Mouse (Mus musculus) myocyte (in vitro differentiated cells): Measurements from ENCODE around the gene Grik5.

ENCODE experiments used
- CEBPB ChIP-seq: IDR thresholded peaks from 2 replicates; pipeline ENCODE4 v1.6.1; 2011; ENCODE audit warnings: mild to moderate bottlenecking, moderate library complexity; ENCODE audit not compliant: poor library complexity, insufficient read depth, severe bottlenecking
- MAX ChIP-seq: IDR thresholded peaks from one replicate; pipeline ENCODE4 v1.6.1; 2011; ENCODE audit warnings: low read depth, mild to moderate bottlenecking, control low read depth
- MYOD1 ChIP-seq, 3 experiments: IDR thresholded peaks; one replicate each; pipeline ENCODE4 v1.6.1; 2011; ENCODE audit warnings: control low read depth in 2 of 3, low read depth in 2 of 3, mild to moderate bottlenecking in 2 of 3, moderate library complexity in 1 of 3; ENCODE audit not compliant: insufficient read length in 2 of 3, control insufficient read depth in 1 of 3
- MYOG ChIP-seq, 3 experiments: IDR thresholded peaks; one replicate each; pipeline ENCODE4 v1.6.1; 2011; ENCODE audit warnings: control low read depth in 2 of 3, low read depth in 2 of 3, mild to moderate bottlenecking in 2 of 3; ENCODE audit not compliant: insufficient read length in 2 of 3, control insufficient read depth in 1 of 3, insufficient read depth in 1 of 3
- POLR2A ChIP-seq: IDR thresholded peaks from one replicate; pipeline ENCODE4 v1.6.1; 2011; ENCODE audit warnings: low read depth, mild to moderate bottlenecking, control low read depth, moderate library complexity; ENCODE audit not compliant: insufficient read length
- POLR2AphosphoS2 ChIP-seq: IDR thresholded peaks from one replicate; pipeline ENCODE4 v1.6.1; 2011; ENCODE audit warnings: low read depth, control low read depth; ENCODE audit not compliant: insufficient read length
- TCF12 ChIP-seq: IDR thresholded peaks from one replicate; pipeline ENCODE4 v1.6.1; 2011; ENCODE audit warnings: mild to moderate bottlenecking, control low read depth; ENCODE audit not compliant: poor library complexity, insufficient read depth, severe bottlenecking
- TCF3 ChIP-seq: IDR thresholded peaks from one replicate; pipeline ENCODE4 v1.6.1; 2011; ENCODE audit warnings: low read depth, control low read depth; ENCODE audit not compliant: insufficient read length

DNA sequence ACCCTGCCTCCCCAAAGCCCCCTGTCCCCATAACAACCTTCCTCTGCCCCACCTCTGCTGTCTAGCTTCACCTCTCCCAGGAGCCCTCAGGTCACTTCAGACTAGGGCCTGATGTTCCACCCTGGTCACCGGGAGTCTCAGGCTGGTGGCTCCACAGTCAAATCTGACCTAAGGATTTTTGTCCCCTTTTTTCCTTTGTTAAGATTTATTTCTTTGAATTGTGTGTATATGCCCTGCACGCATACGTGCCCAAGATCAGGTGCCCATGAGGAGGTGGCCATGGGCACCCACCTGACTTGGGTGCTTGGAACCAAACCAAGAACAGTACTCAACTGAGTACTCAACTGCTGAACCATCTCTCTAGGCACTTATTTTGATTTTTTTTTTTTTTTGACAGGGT is 101.8 kb downstream of the Grik5 start:
- TF ChIP-seq MYOD1 (IDR thresholded peaks at IDR 0.05; ENCODE audit: control insufficient read depth in 1 of 3, insufficient read length in 2 of 3, low read depth in 2 of 3) (no peak), POLR2A (no peak), POLR2AphosphoS2 (no peak), MYOG (IDR thresholded peaks at IDR 0.05; ENCODE audit: control insufficient read depth in 1 of 3, insufficient read depth in 1 of 3, insufficient read length in 2 of 3, low read depth in 2 of 3) (no peak), MAX (no peak), TCF12 (no peak), TCF3 (no peak), CEBPB (no peak)
